Mouse (Mus musculus) myocyte (in vitro differentiated cells): ENCODE data around the gene 2310033P09Rik. TPM values are rescaled to one million over a fixed set of nuclear protein-coding genes. Genes with fewer than 3 reads are reported as not detected.
"Not testable (repeated sequence)": the region's sequence is repeated elsewhere in the genome, so short reads cannot be mapped to it uniquely, and the experiment has no call there.

Experiments
- H3K27me3 ChIP-seq: one replicate; pipeline ENCODE4 v1.6.1; 2011; ENCODE audit not compliant: control insufficient read depth, insufficient read depth, insufficient read length
- H3K36me3 ChIP-seq: one replicate; pipeline ENCODE4 v1.6.1; 2011; ENCODE audit not compliant: control insufficient read depth, insufficient read depth
- H3K4me2 ChIP-seq: one replicate; pipeline ENCODE4 v1.6.1; 2011; ENCODE audit warnings: low read depth, control low read depth
- H3K4me3 ChIP-seq: one replicate; pipeline ENCODE4 v1.5.1; 2011; ENCODE audit warnings: mild to moderate bottlenecking, control low read depth, moderate library complexity
- H3K79me2 ChIP-seq: one replicate; pipeline ENCODE4 v1.6.1; 2011; ENCODE audit not compliant: control insufficient read depth, insufficient read depth
- H3ac ChIP-seq: one replicate; pipeline ENCODE4 v1.6.1; 2011; ENCODE audit not compliant: control insufficient read depth, insufficient read length
- CEBPB ChIP-seq: IDR thresholded peaks from 2 replicates; pipeline ENCODE4 v1.6.1; 2011; ENCODE audit warnings: mild to moderate bottlenecking, moderate library complexity; ENCODE audit not compliant: poor library complexity, insufficient read depth, severe bottlenecking
- E2F4 ChIP-seq: IDR thresholded peaks from one replicate; pipeline ENCODE4 v1.6.1; 2011; ENCODE audit warnings: mild to moderate bottlenecking, control low read depth, moderate library complexity; ENCODE audit not compliant: insufficient read depth
- MAX ChIP-seq: IDR thresholded peaks from one replicate; pipeline ENCODE4 v1.6.1; 2011; ENCODE audit warnings: low read depth, mild to moderate bottlenecking, control low read depth
- MYOD1 ChIP-seq, 3 experiments: IDR thresholded peaks; one replicate each; pipeline ENCODE4 v1.6.1; 2011; ENCODE audit warnings: control low read depth in 2 of 3, low read depth in 2 of 3, mild to moderate bottlenecking in 2 of 3, moderate library complexity in 1 of 3; ENCODE audit not compliant: insufficient read length in 2 of 3, control insufficient read depth in 1 of 3
- MYOG ChIP-seq, 3 experiments: IDR thresholded peaks; one replicate each; pipeline ENCODE4 v1.6.1; 2011; ENCODE audit warnings: control low read depth in 2 of 3, low read depth in 2 of 3, mild to moderate bottlenecking in 2 of 3; ENCODE audit not compliant: insufficient read length in 2 of 3, control insufficient read depth in 1 of 3, insufficient read depth in 1 of 3
- POLR2A ChIP-seq: IDR thresholded peaks from one replicate; pipeline ENCODE4 v1.6.1; 2011; ENCODE audit warnings: low read depth, mild to moderate bottlenecking, control low read depth, moderate library complexity; ENCODE audit not compliant: insufficient read length
- POLR2AphosphoS2 ChIP-seq: IDR thresholded peaks from one replicate; pipeline ENCODE4 v1.6.1; 2011; ENCODE audit warnings: low read depth, control low read depth; ENCODE audit not compliant: insufficient read length
- REST ChIP-seq: IDR thresholded peaks from one replicate; pipeline ENCODE4 v1.6.1; 2011; ENCODE audit warnings: mild to moderate bottlenecking, control low read depth, moderate library complexity; ENCODE audit not compliant: insufficient read depth, insufficient read length
- SRF ChIP-seq: IDR thresholded peaks from one replicate; pipeline ENCODE4 v1.6.1; 2011; ENCODE audit warnings: low read depth; ENCODE audit not compliant: control insufficient read depth, insufficient read length
- TCF12 ChIP-seq: IDR thresholded peaks from one replicate; pipeline ENCODE4 v1.6.1; 2011; ENCODE audit warnings: mild to moderate bottlenecking, control low read depth; ENCODE audit not compliant: poor library complexity, insufficient read depth, severe bottlenecking
- TCF3 ChIP-seq: IDR thresholded peaks from one replicate; pipeline ENCODE4 v1.6.1; 2011; ENCODE audit warnings: low read depth, control low read depth; ENCODE audit not compliant: insufficient read length
- USF1 ChIP-seq: IDR thresholded peaks from one replicate; pipeline ENCODE4 v1.6.1; 2011; ENCODE audit warnings: low read depth, mild to moderate bottlenecking, control low read depth, moderate library complexity
- polyA plus RNA-seq: library from polyadenylated mRNA; unstranded; fragments of >200 nt; fragmentation: generic; extraction: Trizol; gene quantifications from one replicate; pipeline ENCODE4 v1.2.1, GENCODE M21; 2012; ENCODE audit warnings: missing spikeins

Gene 2310033P09Rik
- polyA plus RNA-seq, 1 experiment: 13.3 TPM

GRCm38 (mm10) chr11:59209580-59209979, 1.5 kb downstream of the 2310033P09Rik start:
- Histone ChIP-seq H3K79me2 (peaks cover 28% of the 10 kb centered on the region), H3ac (no peak overlapping the region), H3K27me3 (no peaks in the 10 kb centered on the region), H3K4me2 (no peak overlapping the region), H3K4me3 (no peak overlapping the region), H3K36me3 (peaks cover 30% of the 10 kb centered on the region)
- TF ChIP-seq POLR2A (peak; percentile 3), POLR2AphosphoS2 (no peak), SRF (no peak)

DNA sequence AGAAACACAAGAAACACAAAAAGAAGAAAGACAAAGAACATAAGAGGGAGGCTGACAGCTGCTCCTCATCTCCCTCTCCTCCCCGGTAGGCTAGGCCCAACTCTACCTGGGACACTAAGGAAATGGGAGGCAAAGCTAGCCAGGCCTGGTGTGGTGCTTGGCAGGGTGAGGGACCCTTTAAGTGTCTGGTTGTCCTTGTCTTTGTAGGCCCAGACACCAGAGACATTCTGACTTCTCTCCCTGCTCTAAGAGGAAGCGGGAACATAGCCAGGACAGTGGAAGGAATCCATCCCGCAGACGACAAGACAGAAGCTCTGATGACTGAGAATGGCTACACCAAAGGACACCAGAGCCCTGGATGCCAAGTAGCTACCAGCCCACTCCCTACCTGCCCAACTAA, 1.9 kb downstream of the 2310033P09Rik start:
- Histone ChIP-seq H3K4me3 (no peak overlapping the region), H3K27me3 (no peaks in the 10 kb centered on the region), H3ac (no peak overlapping the region), H3K36me3 (peaks cover 30% of the 10 kb centered on the region), H3K4me2 (no peak overlapping the region), H3K79me2 (peaks cover 33% of the 10 kb centered on the region)
- TF ChIP-seq MYOG (IDR thresholded peaks at IDR 0.05; ENCODE audit: control insufficient read depth in 1 of 3, insufficient read depth in 1 of 3, insufficient read length in 2 of 3, low read depth in 2 of 3) (no peak), MYOD1 (IDR thresholded peaks at IDR 0.05; ENCODE audit: control insufficient read depth in 1 of 3, insufficient read length in 2 of 3, low read depth in 2 of 3) (no peak), POLR2AphosphoS2 (peak; percentile 62)

DNA sequence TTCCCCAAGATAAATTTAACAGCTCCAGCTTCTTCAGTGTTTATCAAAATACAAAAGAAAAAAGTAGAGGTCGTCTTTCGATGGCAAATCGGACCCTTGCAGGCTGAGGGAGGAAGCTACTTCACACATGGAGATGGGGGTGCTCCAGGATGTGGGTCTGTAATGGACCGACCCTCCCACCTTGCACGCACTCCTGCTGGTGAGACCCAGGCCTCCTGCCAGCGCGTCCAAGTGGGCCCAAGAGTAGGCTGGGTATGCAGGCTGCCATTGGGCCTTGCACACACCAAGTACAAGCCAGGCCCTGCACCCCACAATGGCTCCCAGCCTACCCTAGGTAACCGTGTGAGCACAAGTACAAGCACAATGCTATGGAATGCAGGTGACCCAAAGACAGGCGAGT, 3.4 kb downstream of the 2310033P09Rik start:
- not testable (repeated sequence) for H3ac ChIP-seq, H3K27me3 ChIP-seq, H3K4me2 ChIP-seq, H3K4me3 ChIP-seq
- H3K36me3 ChIP-seq: peaks cover 26% of the 10 kb centered on the region
- peaks cover 48% of the 10 kb centered on the region for H3K79me2 ChIP-seq

DNA sequence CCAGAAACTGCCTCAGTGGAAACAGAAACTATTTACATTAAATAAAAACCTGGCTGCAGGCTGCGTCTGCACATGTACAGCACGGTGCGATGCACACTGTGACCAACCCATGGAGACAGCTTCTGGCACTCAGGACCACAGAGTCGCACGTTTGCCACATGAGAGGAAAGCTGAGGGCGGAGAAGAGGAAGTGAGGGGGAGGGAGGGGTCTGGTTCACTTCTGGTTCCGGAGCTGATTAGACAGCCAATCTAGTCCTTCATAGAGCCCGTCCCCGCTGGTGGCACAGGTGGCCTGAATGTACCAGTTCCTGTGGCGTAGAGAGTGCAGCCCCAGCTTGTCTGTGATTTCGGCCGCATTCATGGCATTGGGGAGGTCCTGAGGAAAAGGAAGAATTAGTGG, 4.2 kb downstream of the 2310033P09Rik start:
- Histone ChIP-seq H3K36me3 (peaks cover 25% of the 10 kb centered on the region), H3K79me2 (peaks cover 56% of the 10 kb centered on the region)
- H3K27me3 ChIP-seq, H3ac ChIP-seq, H3K4me3 ChIP-seq, H3K4me2 ChIP-seq: not testable (repeated sequence)

- Histone ChIP-seq H3K79me2 (peaks cover 63% of the 10 kb centered on the region), H3K4me3 (no peak overlapping the region), H3K4me2 (no peak overlapping the region), H3K36me3 (peaks cover 25% of the 10 kb centered on the region), H3ac (no peak overlapping the region), H3K27me3 (no peaks in the 10 kb centered on the region)
- no peak for TF ChIP-seq USF1
- no peak for TF ChIP-seq POLR2A
- no peak for TF ChIP-seq E2F4
- no peak for TF ChIP-seq POLR2AphosphoS2
- TF ChIP-seq TCF3: no peak
- no peak for TF ChIP-seq SRF
- no peak for TF ChIP-seq TCF12
- TF ChIP-seq REST: no peak
- no peak for TF ChIP-seq MYOD1 (IDR thresholded peaks at IDR 0.05; ENCODE audit: control insufficient read depth in 1 of 3, insufficient read length in 2 of 3, low read depth in 2 of 3)
- TF ChIP-seq MAX: no peak
- no peak for TF ChIP-seq CEBPB
- no peak for TF ChIP-seq MYOG (IDR thresholded peaks at IDR 0.05; ENCODE audit: control insufficient read depth in 1 of 3, insufficient read depth in 1 of 3, insufficient read length in 2 of 3, low read depth in 2 of 3)
Measured at GRCm38 (mm10) chr11:59212892-59213494, 4.9 kb downstream of the 2310033P09Rik start.

DNA sequence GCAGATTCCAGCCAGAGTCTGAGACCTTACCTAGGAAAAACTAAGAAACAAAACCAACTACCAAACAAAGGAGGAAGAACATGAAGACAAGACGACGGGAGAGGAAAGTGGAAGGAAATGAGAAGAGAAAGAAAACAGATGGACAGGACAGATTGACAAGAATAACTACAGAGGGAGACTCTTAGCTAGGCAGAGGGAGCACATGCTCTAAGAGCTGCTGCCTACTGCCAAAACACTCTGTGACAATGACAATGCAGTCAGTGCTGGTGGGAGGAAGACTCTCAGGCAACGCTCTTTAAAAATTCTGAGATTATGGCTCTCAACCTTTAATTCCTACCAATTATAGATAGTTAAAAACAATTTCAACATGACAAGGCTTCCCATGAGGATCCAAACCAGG, 8.8 kb downstream of the 2310033P09Rik start:
- peaks cover 10% of the 10 kb centered on the region for H3K36me3 ChIP-seq
- H3K27me3 ChIP-seq: no peaks in the 10 kb centered on the region
- no peak for TF ChIP-seq MYOG (IDR thresholded peaks at IDR 0.05; ENCODE audit: control insufficient read depth in 1 of 3, insufficient read depth in 1 of 3, insufficient read length in 2 of 3, low read depth in 2 of 3)
- no peak for TF ChIP-seq MYOD1 (IDR thresholded peaks at IDR 0.05; ENCODE audit: control insufficient read depth in 1 of 3, insufficient read length in 2 of 3, low read depth in 2 of 3)
- no peak for TF ChIP-seq TCF3
- TF ChIP-seq POLR2AphosphoS2: no peak
- no peak for TF ChIP-seq TCF12
- no peak for TF ChIP-seq REST
- TF ChIP-seq CEBPB: no peak
- TF ChIP-seq USF1: no peak
- no peak for TF ChIP-seq E2F4
- H3K79me2 ChIP-seq: peaks cover 95% of the 10 kb centered on the region
- H3K4me3 ChIP-seq: no peak overlapping the region
- H3K4me2 ChIP-seq: no peak overlapping the region
- H3ac ChIP-seq: no peak overlapping the region
